Mouse (Mus musculus) E14TG2a.4 (cell line): ENCODE measurements around the gene Spns2.

ENCODE experiments used
- H3K27me3 ChIP-seq: 2 replicates; pipeline ENCODE4 v1.6.1; 2014; ENCODE audit warnings: low read length, control low read depth; ENCODE audit not compliant: insufficient read depth
- H3K36me3 ChIP-seq: 2 replicates; pipeline ENCODE4 v1.6.1; 2014; ENCODE audit warnings: low read length, control low read depth; ENCODE audit not compliant: insufficient read depth
- H3K4me1 ChIP-seq: replicated peaks from 2 replicates; pipeline ENCODE4 v1.6.1; 2014; ENCODE audit warnings: low read depth, low read length, control low read depth
- H3K4me3 ChIP-seq: replicated peaks from 2 replicates; pipeline ENCODE4 v1.5.1; 2014; ENCODE audit warnings: mild to moderate bottlenecking, low read length
- H3K9me3 ChIP-seq: 2 replicates; pipeline ENCODE4 v1.6.1; 2014; ENCODE audit warnings: low read length, control low read depth
- CTCF ChIP-seq: conservative IDR thresholded peaks from 2 replicates; pipeline ENCODE4 v1.5.1; 2014; ENCODE audit warnings: low read length
- NANOG ChIP-seq: IDR thresholded peaks from 2 replicates; pipeline ENCODE4 v1.6.1; 2014; ENCODE audit warnings: borderline replicate concordance, low read length, mixed read lengths
- POU5F1 ChIP-seq: IDR thresholded peaks from 2 replicates; pipeline ENCODE4 v1.6.1; 2014; ENCODE audit warnings: low read length, borderline replicate concordance

The Spns2 gene

GRCm38 (mm10) chr11:72411945-72412344 is 77.8 kb downstream of the Spns2 start:
- TF ChIP-seq POU5F1 (no peak), NANOG (no peak), CTCF (no peak)
- Histone ChIP-seq H3K36me3 (peaks cover 3% of the 10 kb centered on the region; the same call in 1 of the 2 replicates), H3K9me3 (no peaks in the 10 kb centered on the region), H3K4me3 (no peak overlapping the region), H3K27me3 (peaks cover 19% of the 10 kb centered on the region), H3K4me1 (peaks cover 62% of the 10 kb centered on the region)

DNA sequence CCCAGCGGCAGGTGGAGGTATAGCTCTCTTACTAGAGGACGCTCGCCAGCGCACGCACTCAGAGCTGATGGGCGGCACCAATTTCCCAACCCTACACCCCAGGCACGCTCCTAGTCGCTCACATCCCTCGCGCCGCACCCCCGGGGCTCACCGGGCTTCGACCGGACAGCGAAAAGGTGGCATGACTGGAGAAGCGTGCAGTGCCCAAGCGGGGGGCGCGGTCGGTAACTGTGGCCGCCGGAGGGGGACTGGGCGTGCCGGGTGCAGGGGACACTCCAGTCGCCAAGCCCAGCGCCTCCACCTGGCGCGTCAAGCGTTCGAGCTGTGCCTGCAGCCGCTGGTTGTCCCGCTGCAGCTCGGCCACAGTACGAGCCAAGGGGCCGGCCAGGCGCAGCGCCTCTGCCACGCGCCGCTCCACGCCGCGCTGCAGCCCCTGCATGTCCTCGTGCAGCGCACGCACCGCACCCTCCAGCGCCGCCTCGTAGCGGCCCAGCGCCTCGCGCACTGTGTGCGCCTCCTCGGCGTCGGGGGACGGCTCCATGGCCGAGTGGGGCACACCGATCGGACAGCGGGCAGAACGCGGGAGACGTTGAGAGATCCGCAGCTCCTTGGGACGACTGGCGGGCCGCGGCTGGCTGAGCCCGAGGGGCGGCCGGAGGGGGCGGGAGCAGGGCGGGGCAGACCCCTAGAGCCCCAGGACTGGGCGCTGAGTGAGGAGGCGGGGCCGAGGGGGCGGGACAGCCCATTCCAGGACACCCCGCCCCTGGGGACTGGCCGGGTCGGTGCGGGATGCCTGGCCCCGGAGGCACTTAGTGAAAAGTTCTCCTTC is 78.4 kb downstream of the Spns2 start, which contains the start of gene Smtnl2:
Smtnl2 (minus strand) TSS at position 621 of the 829 bp plus-strand sequence.
- TF ChIP-seq POU5F1 (no peak), CTCF (no peak), NANOG (no peak)
- Histone ChIP-seq H3K4me3 (peak within 1 kb of the TSS; percentile 99), H3K4me1 (peaks cover 63% of the 10 kb centered on the region), H3K36me3 (peaks cover 6% of the 10 kb centered on the region; the same call in 1 of the 2 replicates), H3K27me3 (peaks cover 19% of the 10 kb centered on the region), H3K9me3 (no peaks in the 10 kb centered on the region)

DNA sequence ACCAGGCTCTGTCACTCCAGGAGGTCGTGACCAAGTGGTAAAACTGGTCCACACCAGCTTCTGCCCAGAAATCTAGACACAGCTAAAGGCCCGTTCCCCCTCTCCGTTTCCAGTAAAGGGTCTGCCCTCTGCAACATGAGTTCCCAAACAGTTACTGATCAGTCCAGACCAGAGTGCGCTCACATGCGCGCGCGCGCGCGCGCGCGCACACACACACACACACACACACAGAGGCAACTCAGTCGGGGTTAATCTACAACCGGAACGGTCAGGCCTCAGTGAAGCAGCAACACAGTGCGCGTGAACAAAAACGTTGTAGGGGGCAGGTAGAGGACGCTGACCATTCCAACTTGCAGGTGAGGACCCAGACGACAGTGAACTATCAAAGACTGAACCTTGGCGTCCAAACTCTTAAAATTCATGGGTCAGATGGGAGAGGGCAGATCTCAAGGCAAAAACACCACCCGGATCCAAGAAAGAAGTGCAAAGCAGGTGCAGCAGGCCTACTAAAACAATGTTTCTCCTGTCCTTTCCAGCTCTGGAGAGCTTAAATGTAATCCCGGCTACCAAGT is 79.1 kb downstream of the Spns2 start:
- H3K27me3 ChIP-seq = peaks cover 18% of the 10 kb centered on the region
- TF ChIP-seq POU5F1 (no peak), CTCF (peak; percentile 12; the same call in 1 of the 2 replicates)
- H3K4me1 ChIP-seq = peaks cover 69% of the 10 kb centered on the region
- H3K36me3 ChIP-seq = peaks cover 11% of the 10 kb centered on the region
- peak overlapping the region; percentile 99 for H3K4me3 ChIP-seq
- H3K9me3 ChIP-seq = no peaks in the 10 kb centered on the region

DNA sequence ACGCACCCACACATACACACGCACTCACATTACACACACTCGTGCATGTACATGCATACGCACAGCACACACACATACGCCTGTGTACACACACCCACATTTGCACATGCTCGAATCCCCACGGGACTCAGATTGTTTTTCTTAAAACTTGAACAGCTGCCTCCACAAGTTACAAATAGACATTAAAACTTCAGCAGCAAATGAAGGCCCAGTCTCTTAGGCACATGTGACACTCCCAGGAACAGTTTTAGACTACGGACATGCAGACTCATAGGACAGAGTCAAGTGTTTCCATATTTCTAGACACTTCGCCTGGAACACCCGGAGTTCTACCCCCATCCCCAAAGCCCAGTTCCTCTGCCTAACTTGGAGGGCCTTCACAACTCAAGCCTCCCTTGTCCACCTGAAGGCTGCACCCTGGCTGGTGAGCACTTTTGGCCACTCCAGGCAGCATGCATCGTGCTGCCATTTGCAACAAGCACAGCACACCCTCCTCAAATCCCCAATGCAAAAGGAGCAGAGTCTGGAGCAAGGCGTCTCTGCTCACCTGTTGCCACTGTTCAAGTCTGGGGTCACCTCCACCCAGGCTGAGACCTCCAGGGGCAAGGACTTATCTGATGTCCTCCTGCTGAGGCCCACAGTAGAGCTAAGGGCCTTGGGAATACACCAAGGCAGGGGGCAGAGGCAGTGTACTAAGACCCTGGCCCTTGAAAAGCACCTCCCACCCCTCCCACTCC is 79.9 kb downstream of the Spns2 start:
- TF ChIP-seq POU5F1 = no peak
- no peak for TF ChIP-seq NANOG
- no peak for TF ChIP-seq CTCF
- Histone ChIP-seq H3K27me3 (peaks cover 12% of the 10 kb centered on the region), H3K4me1 (peaks cover 76% of the 10 kb centered on the region), H3K4me3 (peak overlapping the region; percentile 99), H3K9me3 (no peaks in the 10 kb centered on the region), H3K36me3 (peaks cover 16% of the 10 kb centered on the region)

DNA sequence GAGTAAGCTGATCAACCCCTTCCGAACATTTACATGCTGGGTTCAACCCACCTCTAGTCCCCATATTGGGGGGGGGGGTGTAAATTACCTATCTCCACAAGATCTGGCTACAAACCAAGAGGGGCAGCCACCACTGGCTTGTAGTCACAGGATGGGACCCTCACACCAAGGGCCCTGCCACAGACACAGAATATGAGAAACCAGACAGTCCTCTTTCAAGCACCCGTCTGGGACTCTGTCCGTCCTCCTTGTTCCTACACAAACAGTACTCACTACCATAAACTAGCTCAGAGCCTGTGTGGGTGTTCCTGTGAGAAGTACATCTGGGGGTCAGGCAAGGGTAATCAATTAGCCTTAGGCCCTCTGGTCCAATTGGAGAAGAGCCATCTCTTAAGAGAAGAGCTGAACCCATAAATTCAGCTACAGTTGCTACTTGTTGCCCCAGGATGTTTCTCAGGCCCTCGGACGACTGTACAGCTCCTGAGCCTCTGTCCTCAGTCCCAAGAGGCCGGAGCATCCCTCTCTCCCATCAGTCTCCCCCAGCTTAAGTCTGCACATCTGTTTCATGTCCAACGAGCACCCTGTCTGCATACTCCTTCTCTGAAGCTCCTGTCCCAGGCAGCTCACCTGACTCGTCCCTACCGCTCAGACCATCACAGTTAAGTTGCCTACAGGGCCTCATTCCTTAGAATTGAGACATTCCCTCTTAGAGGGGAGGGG is 81.1 kb downstream of the Spns2 start:
- TF ChIP-seq CTCF (no peak), NANOG (no peak), POU5F1 (no peak)
- Histone ChIP-seq H3K27me3 (0 out of 2 replicates have a peak, but pooled peaks cover under 1% of the 10 kb centered on the region), H3K9me3 (no peaks in the 10 kb centered on the region), H3K36me3 (peaks cover 28% of the 10 kb centered on the region), H3K4me3 (peak overlapping the region; percentile 99), H3K4me1 (peaks cover 82% of the 10 kb centered on the region)

DNA sequence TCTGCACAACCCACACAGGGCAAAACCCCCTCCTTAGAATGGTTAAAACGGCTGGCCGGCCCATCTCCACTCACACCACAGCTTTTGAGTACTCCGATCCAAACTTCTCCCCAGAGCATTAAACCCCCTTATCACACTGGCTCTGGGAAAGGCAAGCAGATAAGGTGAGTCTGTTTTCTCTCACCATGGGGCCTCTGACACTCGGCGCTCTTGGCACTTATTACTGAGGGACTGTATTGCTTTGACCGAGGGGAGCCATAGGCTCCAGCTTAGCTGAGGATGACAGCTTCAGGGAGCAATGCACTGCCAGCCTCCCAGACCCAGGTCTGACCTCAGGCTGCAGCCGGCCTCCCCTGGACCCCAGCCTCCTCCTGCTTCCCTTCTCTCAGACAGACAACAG is 82.1 kb downstream of the Spns2 start:
- Histone ChIP-seq H3K4me3 (peak overlapping the region; percentile 8; the same call in 1 of the 2 replicates), H3K36me3 (peaks cover 38% of the 10 kb centered on the region), H3K4me1 (peaks cover 82% of the 10 kb centered on the region), H3K9me3 (no peaks in the 10 kb centered on the region), H3K27me3 (no peaks in the 10 kb centered on the region)
- TF ChIP-seq POU5F1 (no peak), NANOG (no peak), CTCF (no peak)

- H3K4me3 ChIP-seq = peak overlapping the region; percentile 37; the same call in 1 of the 2 replicates
- peaks cover 84% of the 10 kb centered on the region for H3K4me1 ChIP-seq
- no peaks in the 10 kb centered on the region for H3K27me3 ChIP-seq
- peaks cover 43% of the 10 kb centered on the region for H3K36me3 ChIP-seq
- no peak for TF ChIP-seq CTCF
- TF ChIP-seq NANOG = no peak
- no peak for TF ChIP-seq POU5F1
- H3K9me3 ChIP-seq = no peaks in the 10 kb centered on the region
Measured at GRCm38 (mm10) chr11:72407081-72407480, 82.6 kb downstream of the Spns2 start.
